Mouse (Mus musculus): ENCODE results near the gene Apol10a.
"Not testable (repeated sequence)": the region's sequence is repeated elsewhere in the genome, so short reads cannot be mapped to it uniquely, and the experiment has no call there.

DNA sequence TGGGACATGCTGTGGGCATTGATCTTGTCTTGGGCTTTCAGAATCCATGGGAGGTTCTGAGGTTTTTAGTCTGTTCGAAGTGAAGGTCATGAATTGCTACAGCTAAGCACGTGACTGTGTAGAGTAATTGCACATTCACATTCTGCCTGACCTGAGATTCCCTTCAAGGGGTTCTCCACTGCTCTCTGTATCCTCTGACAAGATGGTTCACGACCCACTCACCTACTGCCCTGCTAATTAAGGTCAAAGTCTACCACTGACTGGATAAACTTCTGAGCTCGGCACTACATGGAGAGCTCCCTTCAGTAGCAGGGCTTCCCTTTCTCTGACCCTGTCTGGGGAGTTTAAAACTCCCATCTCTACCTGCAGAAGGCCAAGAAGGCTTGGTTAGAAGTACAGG lies 43.7 kb downstream of the Apol10a start:
- not testable (repeated sequence) for TF ChIP-seq CTCF (IDR thresholded peaks at IDR 0.05; ENCODE audit: control insufficient read depth, insufficient read depth, insufficient replicate concordance, low read depth, low read length); POLR2A (IDR thresholded peaks at IDR 0.05; ENCODE audit: control insufficient read depth, low read depth, low read length)

Data from testis, adult 2 months (tissue).